Mouse (Mus musculus) monocyte, adult 2 months (primary cell): ENCODE measurements around the gene Midn.

Source experiments
- DNase-seq, 2 experiments: peaks; one replicate each; pipeline ENCODE4 v3.0.0; 2022; ENCODE audit warnings: low spot score in 2 of 2, low read depth in 1 of 2

The Midn gene

GRCm38 (mm10) chr10:80129846-80130245 is 18.2 kb upstream of the Midn start:
- no peak for DNase-seq

- DNase-seq, result no peak
Observed at GRCm38 (mm10) chr10:80130403-80131031, 17.6 kb upstream of the Midn start.

- no peak for DNase-seq
Observed at GRCm38 (mm10) chr10:80131316-80131951, 16.6 kb upstream of the Midn start.

GRCm38 (mm10) chr10:80131952-80132350 is 16.1 kb upstream of the Midn start:
- no peak for DNase-seq

GRCm38 (mm10) chr10:80133226-80133849 is 14.7 kb upstream of the Midn start:
- DNase-seq, result no peak

GRCm38 (mm10) chr10:80134421-80134820 is 13.7 kb upstream of the Midn start:
- no peak for DNase-seq

GRCm38 (mm10) chr10:80135161-80135560 is 12.9 kb upstream of the Midn start:
- no peak for DNase-seq

GRCm38 (mm10) chr10:80135641-80136040 is 12.4 kb upstream of the Midn start:
- DNase-seq, result no peak

- DNase-seq, result no peak
Observed at GRCm38 (mm10) chr10:80136179-80136951, 11.7 kb upstream of the Midn start.

- no peak for DNase-seq
Observed at GRCm38 (mm10) chr10:80136952-80137625, 11.0 kb upstream of the Midn start.

GRCm38 (mm10) chr10:80137626-80138552 is 10.2 kb upstream of the Midn start:
- no peak for DNase-seq

- DNase-seq, result no peak
Observed at GRCm38 (mm10) chr10:80138553-80139438, 9.3 kb upstream of the Midn start, which contains the start of gene Atp5d. Gene Atp5d, plus strand, starts transcription at chr10:80138632.

GRCm38 (mm10) chr10:80139439-80139775 is 8.7 kb upstream of the Midn start:
- no peak for DNase-seq

GRCm38 (mm10) chr10:80139975-80140665 is 8.0 kb upstream of the Midn start:
- DNase-seq, result no peak

GRCm38 (mm10) chr10:80140666-80141035 is 7.4 kb upstream of the Midn start, which contains the start of gene Cbarp:
Gene Cbarp, minus strand, starts transcription at chr10:80140835.
- DNase-seq, result no peak

- peak; percentile 91 to 94 for DNase-seq
Observed at GRCm38 (mm10) chr10:80141243-80141642, 6.8 kb upstream of the Midn start.

GRCm38 (mm10) chr10:80141786-80142529 is 6.1 kb upstream of the Midn start:
- DNase-seq, result peak; percentile 80 to 83

GRCm38 (mm10) chr10:80142530-80142925 is 5.5 kb upstream of the Midn start:
- no peak for DNase-seq
